Mouse (Mus musculus) liver, embryonic 15.5 days (tissue): ENCODE data around the gene Zfp58. TPM values are rescaled to one million over a fixed set of nuclear protein-coding genes. Genes with fewer than 3 reads are reported as not detected.
A peak's percentile ranks its signal among the peaks of the same experiment; 100 is the strongest.
"Not testable (repeated sequence)": the region's sequence is repeated elsewhere in the genome, so short reads cannot be mapped to it uniquely, and the experiment has no call there.

Experiments
- ATAC-seq: fragments of 200-750 bp; cut with Nextera tagmentation; 2 replicates; pipeline ENCODE4 v1.8.0; 2017; ENCODE audit warnings: moderate number of reproducible peaks, mild to moderate bottlenecking, moderate library complexity; ENCODE audit not compliant: insufficient read depth
- H3K27ac ChIP-seq: fragments of 300-500 bp; sonication (generic); replicated peaks from 2 replicates; pipeline ENCODE4 v1.5.1; 2015; ENCODE audit warnings: mild to moderate bottlenecking, inconsistent platforms
- H3K27me3 ChIP-seq: fragments of 300-500 bp; sonication (generic); 2 replicates; pipeline ENCODE4 v1.6.1; 2015; ENCODE audit warnings: mild to moderate bottlenecking, inconsistent platforms
- H3K36me3 ChIP-seq: fragments of 300-500 bp; sonication (generic); replicated peaks from 2 replicates; pipeline ENCODE4 v1.6.1; 2015; ENCODE audit warnings: moderate library complexity, mild to moderate bottlenecking, inconsistent platforms
- H3K4me1 ChIP-seq: fragments of 300-500 bp; sonication (generic); replicated peaks from 2 replicates; pipeline ENCODE4 v1.6.1; 2015; ENCODE audit warnings: inconsistent platforms
- H3K4me2 ChIP-seq: fragments of 300-500 bp; sonication (generic); 2 replicates; pipeline ENCODE4 v1.6.1; 2015; ENCODE audit warnings: moderate library complexity, mild to moderate bottlenecking, inconsistent platforms
- H3K4me3 ChIP-seq: fragments of 300-500 bp; sonication (generic); replicated peaks from 2 replicates; pipeline ENCODE4 v1.5.1; 2015; ENCODE audit warnings: mild to moderate bottlenecking, inconsistent platforms
- H3K9ac ChIP-seq: fragments of 300-500 bp; sonication (generic); 2 replicates; pipeline ENCODE4 v1.6.1; 2015; ENCODE audit warnings: moderate library complexity, mild to moderate bottlenecking, inconsistent platforms
- H3K9me3 ChIP-seq: fragments of 300-500 bp; sonication (generic); replicated peaks from 2 replicates; pipeline ENCODE4 v1.6.1; 2016; ENCODE audit warnings: inconsistent platforms
- WGBS: fragments of 180-500 bp; shearing (Covaris S2); methylation state at CpG from one replicate; pipeline ENCODE4 v1.1.7; 2015; ENCODE audit warnings: mixed read lengths; ENCODE audit not compliant: insufficient replicate concordance; 5-methylcytosine and 5-hydroxymethylcytosine counted together
- polyA plus RNA-seq: library from polyadenylated mRNA; unstranded; fragments of >200 nt; fragmentation: Nextera tagmentation; extraction: Ambion mirVana; gene quantifications from 2 replicates; pipeline ENCODE4 v1.2.1, GENCODE M21; 2015

Zfp58 gene
- polyA plus RNA-seq, 1 experiment from 2014 or later: 2.4 TPM

DNA sequence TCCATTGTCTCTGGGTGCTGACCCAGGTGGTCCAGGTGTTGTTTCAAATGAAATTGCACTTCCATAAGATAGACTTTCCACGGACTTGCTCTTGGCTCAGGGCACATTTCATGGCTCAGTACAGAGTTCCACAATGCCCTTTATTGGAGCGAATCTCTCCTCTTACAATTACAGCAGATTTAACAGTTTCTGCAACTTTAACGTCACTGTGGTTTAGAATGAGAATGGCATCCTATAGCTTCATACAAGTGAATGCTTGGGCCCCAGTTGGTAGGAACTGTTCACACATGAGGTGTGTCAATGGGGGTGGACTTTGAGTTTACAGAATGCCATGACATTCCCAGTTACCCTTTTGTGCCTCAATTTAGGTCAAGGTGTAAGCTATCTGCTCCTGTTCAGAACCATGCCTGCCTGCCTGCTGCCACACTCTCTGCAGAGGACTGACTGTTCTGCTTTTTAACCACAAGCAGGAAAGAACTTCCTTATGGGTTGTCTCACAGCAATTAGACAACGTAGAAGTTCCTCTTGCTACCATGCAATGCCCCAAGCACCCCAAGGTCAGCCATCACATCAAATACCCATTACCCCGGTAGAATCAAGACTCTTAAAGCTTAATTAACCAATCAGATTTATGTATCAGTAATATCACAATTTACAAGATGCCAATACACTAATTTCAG lies 36.7 kb downstream of the Zfp58 start:
- not testable (repeated sequence) for H3K27me3 ChIP-seq, H3K4me3 ChIP-seq, H3K36me3 ChIP-seq, H3K9ac ChIP-seq, ATAC-seq, H3K9me3 ChIP-seq, H3K27ac ChIP-seq, H3K4me2 ChIP-seq, H3K4me1 ChIP-seq
- 19% methylated on average over 3 of the region's 5 CpGs for WGBS

GRCm38 (mm10) chr13:67452021-67452309 lies 48.4 kb downstream of the Zfp58 start:
- peaks cover 5% of the 10 kb centered on the region; the same call in 1 of the 2 replicates for H3K36me3 ChIP-seq
- 13% methylated on average over 3 of the region's 3 CpGs for WGBS
- no peak for ATAC-seq
- no peak overlapping the region; the same call in 1 of the 2 replicates for H3K27ac ChIP-seq
- H3K9me3 ChIP-seq: no peaks in the 10 kb centered on the region
- peak overlapping the region; percentile 69 for H3K4me3 ChIP-seq
- H3K4me2 ChIP-seq: peak overlapping the region; percentile 80
- H3K27me3 ChIP-seq: no peaks in the 10 kb centered on the region
- peak overlapping the region; percentile 65 for H3K9ac ChIP-seq
- H3K4me1 ChIP-seq: peaks cover 10% of the 10 kb centered on the region

GRCm38 (mm10) chr13:67451172-67452020 lies 49.0 kb downstream of the Zfp58 start, which contains the start of gene Zfp874a:
Zfp874a (minus strand) TSS chr13:67451624.
- Histone ChIP-seq H3K4me1 (peaks cover 10% of the 10 kb centered on the region), H3K27ac (peak within 1 kb of the TSS; percentile 69), H3K4me2 (peak within 1 kb of the TSS; percentile 80), H3K4me3 (peak within 1 kb of the TSS; percentile 69), H3K9me3 (no peaks in the 10 kb centered on the region), H3K36me3 (peaks cover 11% of the 10 kb centered on the region), H3K9ac (peak within 1 kb of the TSS; percentile 65), H3K27me3 (no peaks in the 10 kb centered on the region)
- under 1% methylated on average over 20 of the region's 20 CpGs for WGBS
- peak; percentile 94 for ATAC-seq

Other genes starting within 250 kb of the Zfp58 start
- 0.32 and 0.39 TPM in 2 replicates for gene Zfp458, start 222.1 kb downstream of the Zfp58 start, polyA plus RNA-seq
- 0.23 and 0.24 TPM in 2 replicates for gene Zfp457, start 194.1 kb downstream of the Zfp58 start, polyA plus RNA-seq
- 0.67 and 0.90 TPM in 2 replicates for gene Zfp595, start 168.0 kb downstream of the Zfp58 start, polyA plus RNA-seq
- 0.22 and 0.24 TPM in 2 replicates for gene Gm28044, start 140.0 kb downstream of the Zfp58 start, polyA plus RNA-seq
- 0.50 and 0.58 TPM in 2 replicates for gene Zfp953, start 139.9 kb downstream of the Zfp58 start, polyA plus RNA-seq
- gene Gm28041, start 124.8 kb downstream of the Zfp58 start, polyA plus RNA-seq: 0.17 TPM in 1 of 2 replicates, not detected in the other
- 0.51 TPM in 2 replicates for gene Zfp456, start 124.7 kb downstream of the Zfp58 start, polyA plus RNA-seq
- gene Zfp429, start 100.7 kb downstream of the Zfp58 start, polyA plus RNA-seq: 1.8 and 2.0 TPM in 2 replicates
- 0.10 and 0.22 TPM in 2 replicates for gene Zfp459, start 79.1 kb downstream of the Zfp58 start, polyA plus RNA-seq
- 6.0 and 7.0 TPM in 2 replicates for gene Zfp874a, start 48.9 kb downstream of the Zfp58 start, polyA plus RNA-seq
- 2.5 and 3.4 TPM in 2 replicates for gene Zfp874b, start 16.3 kb downstream of the Zfp58 start, polyA plus RNA-seq
- not detected in 2 replicates for gene Gm26965, start 25.6 kb upstream of the Zfp58 start, polyA plus RNA-seq
- gene Zfp87, start 25.6 kb upstream of the Zfp58 start, polyA plus RNA-seq: 7.5 and 8.0 TPM in 2 replicates
- gene Zfp748, start 53.3 kb upstream of the Zfp58 start, polyA plus RNA-seq: 3.3 and 4.3 TPM in 2 replicates
- 1.1 and 1.2 TPM in 2 replicates for gene Zfp729b, start 109.2 kb upstream of the Zfp58 start, polyA plus RNA-seq
- gene Gm49345, start 137.2 kb upstream of the Zfp58 start, polyA plus RNA-seq: 0.40 TPM in 1 of 2 replicates, not detected in the other
- gene Zfp729a, start 137.2 kb upstream of the Zfp58 start, polyA plus RNA-seq: 0.75 and 1.0 TPM in 2 replicates
- 1.8 and 2.0 TPM in 2 replicates for gene Zfp738, start 186.5 kb upstream of the Zfp58 start, polyA plus RNA-seq
- gene Zfp65, start 228.6 kb upstream of the Zfp58 start, polyA plus RNA-seq: 1.4 and 1.5 TPM in 2 replicates